Mouse (Mus musculus) fat pad, adult 2 months (tissue): ENCODE results near the gene Pdzk1.

Experiments
- DNase-seq: peaks from one replicate; pipeline ENCODE4 v3.0.0-alpha.2; 2011; ENCODE audit warnings: low read depth, low spot score; ENCODE audit errors: extremely low read depth

The Pdzk1 gene

GRCm38 (mm10) chr3:96881557-96881956, 52.5 kb downstream of the Pdzk1 start:
- DNase-seq: no peak

GRCm38 (mm10) chr3:96882061-96882849, 53.2 kb downstream of the Pdzk1 start:
- no peak for DNase-seq

DNA sequence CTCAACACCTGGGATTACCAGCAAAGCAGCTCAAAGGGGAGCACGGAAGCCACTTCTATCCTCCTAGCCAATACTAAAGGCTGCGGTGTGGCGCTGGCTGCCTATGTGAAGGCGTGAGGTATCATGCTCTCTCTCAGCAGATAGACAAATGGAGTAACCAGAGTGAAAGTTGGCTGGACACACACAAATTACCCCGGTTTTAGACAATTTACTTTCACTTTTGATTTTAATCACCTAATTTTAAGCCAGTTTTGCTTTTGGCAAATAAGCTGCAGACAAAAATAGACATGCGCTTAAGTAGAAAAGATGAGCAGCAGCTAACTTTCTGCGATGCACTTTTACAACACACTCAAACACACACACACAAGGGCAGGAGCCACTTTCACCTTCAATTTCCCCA, 54.6 kb downstream of the Pdzk1 start:
- no peak for DNase-seq

- DNase-seq: no peak
Measured at GRCm38 (mm10) chr3:96902336-96902999, 73.4 kb downstream of the Pdzk1 start.

DNA sequence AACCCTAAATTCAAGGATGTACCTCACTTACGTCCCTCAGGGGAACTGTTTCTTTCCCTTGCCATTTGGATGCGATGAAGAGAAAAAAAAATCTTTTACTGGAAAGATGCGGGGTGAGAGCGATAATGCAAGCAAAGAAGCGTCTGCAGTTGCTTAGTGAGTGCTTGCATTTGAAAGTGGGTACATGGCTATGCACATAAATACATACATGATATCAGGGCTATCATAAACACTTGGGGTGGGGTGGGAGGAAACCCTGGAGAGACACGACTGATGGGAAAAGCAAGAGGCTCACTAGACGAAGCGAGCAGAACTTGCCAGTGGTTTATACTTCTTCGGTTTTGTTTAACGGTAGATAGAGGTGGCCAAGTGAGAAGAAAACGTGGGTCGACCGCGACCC, 75.3 kb downstream of the Pdzk1 start, which contains the start of gene Gja5:
Gene Gja5 (plus strand): TSS at position 301 of the 400 bp plus-strand sequence.
- DNase-seq: no peak

GRCm38 (mm10) chr3:96904851-96905541, 75.9 kb downstream of the Pdzk1 start, which contains the start of gene Gpr89:
Gpr89 (minus strand) TSS chr3:96905346.
- DNase-seq: peak; percentile 28

DNA sequence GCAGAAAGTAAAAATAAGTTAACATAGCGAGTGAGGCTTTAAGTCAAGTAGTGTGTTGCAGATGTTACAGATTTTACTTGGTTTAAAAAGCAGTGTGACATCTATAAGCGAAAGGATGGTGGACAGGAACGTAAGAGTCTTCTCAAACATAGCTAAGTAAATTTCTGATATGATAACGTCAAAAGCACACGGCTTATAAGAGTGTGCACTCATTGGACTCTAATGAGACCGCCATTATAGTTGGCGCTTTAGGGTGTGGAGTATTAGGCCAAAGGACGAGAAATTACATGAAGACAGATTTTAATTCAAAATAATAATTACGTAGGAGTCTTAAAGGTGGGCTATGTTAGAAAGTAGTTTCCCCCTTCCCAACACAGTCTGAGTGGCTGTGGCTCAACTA, 76.5 kb downstream of the Pdzk1 start:
- no peak for DNase-seq
